Mouse (Mus musculus) mouse embryonic stem cell (cell line): ENCODE results near the gene Cd4.
"Not testable (repeated sequence)": the region's sequence is repeated elsewhere in the genome, so short reads cannot be mapped to it uniquely, and the experiment has no call there.

Experiments
- in situ Hi-C, 2 experiments: fragments of 300-500 bp; cut with MboI; formaldehyde crosslinking; loops; 1 replicate in 1 of 2; 3 replicates in 1 of 2; pipeline ENCODE4 v1.14.3; 2019 to 2020; ENCODE audit warnings: low sequenced_read_pairs in 2 of 2, low pct_unique_long_range_greater_than_20kb in 1 of 2, mixed read lengths in 1 of 2; ENCODE audit not compliant: unreplicated experiment in 1 of 2

Cd4 gene

GRCm38 (mm10) chr6:124860511-124860910 lies 27.5 kb downstream of the Cd4 start:
- in situ Hi-C loops: no loop called here

GRCm38 (mm10) chr6:124859725-124860124 lies 28.3 kb downstream of the Cd4 start:
- in situ Hi-C loops: loop anchor here in 1 of 2 experiments (5.0 kb wide), 1 partner anchor 73 kb away; the partner anchor contains the start of gene Mlf2

GRCm38 (mm10) chr6:124858561-124859318 lies 29.3 kb downstream of the Cd4 start:
- in situ Hi-C loops: loop anchor here in 1 of 2 experiments (5.0 kb wide), 1 partner anchor 74 kb away; the partner anchor contains the start of gene Mlf2

- in situ Hi-C loops: loop anchor here in 1 of 2 experiments (5.0 kb wide), 1 partner anchor 74 kb away; the partner anchor contains the start of gene Mlf2
Measured at GRCm38 (mm10) chr6:124857840-124858530, 30.0 kb downstream of the Cd4 start.

GRCm38 (mm10) chr6:124856916-124857839 lies 30.8 kb downstream of the Cd4 start, which contains the start of gene P3h3:
TSS of gene P3h3 (minus strand) at chr6:124857752.
- in situ Hi-C loops: loop anchor here in 1 of 2 experiments (5.0 kb wide), 1 partner anchor 75 kb away; the partner anchor contains the start of gene Mlf2

- in situ Hi-C loops: loop anchor here in 1 of 2 experiments (5.0 kb wide), 1 partner anchor 76 kb away; the partner anchor contains the start of gene Mlf2
Measured at GRCm38 (mm10) chr6:124856321-124856720, 31.7 kb downstream of the Cd4 start.

- in situ Hi-C loops: loop anchor here in 1 of 2 experiments (5.0 kb wide), 1 partner anchor 78 kb away; the partner anchor contains the start of gene Mlf2
Measured at GRCm38 (mm10) chr6:124854647-124855046, 33.4 kb downstream of the Cd4 start.

- in situ Hi-C loops: no loop called here
Measured at GRCm38 (mm10) chr6:124850535-124850934, 37.5 kb downstream of the Cd4 start.

GRCm38 (mm10) chr6:124847305-124847704 lies 40.7 kb downstream of the Cd4 start:
- in situ Hi-C loops: no loop called here

GRCm38 (mm10) chr6:124840241-124841167 lies 47.5 kb downstream of the Cd4 start, which contains the start of gene Gnb3:
TSS of gene Gnb3 (minus strand) at chr6:124840275.
- in situ Hi-C loops: no loop called here

- in situ Hi-C loops: no loop called here
Measured at GRCm38 (mm10) chr6:124839805-124840204, 48.2 kb downstream of the Cd4 start.

GRCm38 (mm10) chr6:124836411-124836810 lies 51.6 kb downstream of the Cd4 start:
- in situ Hi-C loops: no loop called here

GRCm38 (mm10) chr6:124835531-124835930 lies 52.5 kb downstream of the Cd4 start:
- in situ Hi-C loops: no loop called here

- in situ Hi-C loops: no loop called here
Measured at GRCm38 (mm10) chr6:124834512-124835081, 53.4 kb downstream of the Cd4 start.

- in situ Hi-C loops: no loop called here
Measured at GRCm38 (mm10) chr6:124831649-124832048, 56.4 kb downstream of the Cd4 start.

GRCm38 (mm10) chr6:124831199-124831598 lies 56.8 kb downstream of the Cd4 start:
- in situ Hi-C loops: not testable (repeated sequence)
